Mouse (Mus musculus) megakaryocyte, embryonic 14.5 days (primary cell): ENCODE measurements at regions not wholly inside any gene's neighbourhood (a gene's known extent, or its start where the extent isn't known, plus 50 kb on each side); places are given as distances from the start of the nearest gene placed in this dataset.

ENCODE experiments used
- FLI1 ChIP-seq: IDR thresholded peaks from 2 replicates; pipeline ENCODE4 v1.6.1; 2012; ENCODE audit warnings: low read length, inconsistent platforms, mixed read lengths
- GATA1 ChIP-seq: IDR thresholded peaks from 3 replicates; pipeline ENCODE4 v1.6.1; 2012; ENCODE audit warnings: mixed read lengths, low read length, inconsistent platforms, borderline replicate concordance

GRCm38 (mm10) chr13:53717086-53717485, 244.2 kb upstream of the Msx2 start:
- TF ChIP-seq GATA1, result no peak
- no peak for TF ChIP-seq FLI1
